Mouse (Mus musculus) thymus, adult 2 months (tissue): ENCODE measurements around the gene Nav1. TPM values are rescaled to one million over a fixed set of nuclear protein-coding genes. Genes with fewer than 3 reads are reported as not detected.

Source experiments
- DNase-seq: peaks from one replicate; pipeline ENCODE4 v3.0.0; 2021
- H3K27ac ChIP-seq: fragments of 200-500 bp; 2 replicates; pipeline ENCODE4 v1.5.1; 2012; ENCODE audit warnings: low read length, control low read depth; ENCODE audit not compliant: control insufficient read depth, insufficient read depth
- H3K27me3 ChIP-seq: fragments of 200-500 bp; 2 replicates; pipeline ENCODE4 v1.6.1; 2012; ENCODE audit warnings: mild to moderate bottlenecking, low read length, moderate library complexity, mixed read lengths; ENCODE audit not compliant: control insufficient read depth, insufficient read depth
- H3K36me3 ChIP-seq: fragments of 200-500 bp; 2 replicates; pipeline ENCODE4 v1.6.1; 2012; ENCODE audit warnings: mild to moderate bottlenecking, low read length, moderate library complexity; ENCODE audit not compliant: control insufficient read depth, insufficient read depth
- H3K4me1 ChIP-seq: fragments of 200-500 bp; replicated peaks from 2 replicates; pipeline ENCODE4 v1.6.1; 2012; ENCODE audit warnings: low read length; ENCODE audit not compliant: control insufficient read depth, insufficient read depth
- H3K4me3 ChIP-seq: fragments of 200-500 bp; 2 replicates; pipeline ENCODE4 v1.5.1; 2012; ENCODE audit warnings: mild to moderate bottlenecking, low read length, control low read depth, moderate library complexity; ENCODE audit not compliant: control insufficient read depth, insufficient read depth
- CTCF ChIP-seq: fragments of 200-500 bp; IDR thresholded peaks from 2 replicates; pipeline ENCODE4 v1.5.1; 2012; ENCODE audit warnings: mild to moderate bottlenecking, control low read depth, low read length, moderate library complexity, borderline replicate concordance; ENCODE audit not compliant: control insufficient read depth, poor library complexity, insufficient read depth; ENCODE audit errors: extremely low read depth
- POLR2A ChIP-seq: fragments of 200-500 bp; IDR thresholded peaks from 2 replicates; pipeline ENCODE4 v1.6.1; 2012; ENCODE audit warnings: mild to moderate bottlenecking, low read length, control low read depth, moderate library complexity; ENCODE audit not compliant: control insufficient read depth, poor library complexity, insufficient read depth; ENCODE audit errors: extremely low read depth
- WGBS: fragments of 180-500 bp; shearing (Covaris S2); methylation state at CpG from one replicate; pipeline ENCODE4 v1.1.7; 2018; 5-methylcytosine and 5-hydroxymethylcytosine counted together
- polyA plus RNA-seq: library from polyadenylated mRNA; depleted of rRNA; stranded (reverse); fragments of >200 nt; gene quantifications from 2 replicates; pipeline ENCODE4 v1.2.3, GENCODE M21; 2012

Gene Nav1
- polyA plus RNA-seq, 1 experiment: 8.7 TPM

- H3K4me3 ChIP-seq: no peak overlapping the region
- 91% methylated on average over 7 of the region's 7 CpGs for WGBS
- no peaks in the 10 kb centered on the region for H3K36me3 ChIP-seq
- no peak overlapping the region for H3K27ac ChIP-seq
- H3K27me3 ChIP-seq: no peaks in the 10 kb centered on the region
- TF ChIP-seq CTCF (no peak), POLR2A (no peak)
- H3K4me1 ChIP-seq: no peaks in the 10 kb centered on the region
- DNase-seq: no peak
Observed at GRCm38 (mm10) chr1:135566611-135567010, 40.5 kb downstream of the Nav1 start.

- H3K27ac ChIP-seq: no peak overlapping the region
- no peak overlapping the region for H3K4me3 ChIP-seq
- H3K27me3 ChIP-seq: no peaks in the 10 kb centered on the region
- 91% methylated on average over 5 of the region's 5 CpGs for WGBS
- TF ChIP-seq POLR2A (no peak), CTCF (no peak)
- H3K4me1 ChIP-seq: no peaks in the 10 kb centered on the region
- DNase-seq: no peak
- no peaks in the 10 kb centered on the region for H3K36me3 ChIP-seq
Observed at GRCm38 (mm10) chr1:135565775-135566174, 41.3 kb downstream of the Nav1 start.

GRCm38 (mm10) chr1:135564660-135565519 is 42.2 kb downstream of the Nav1 start:
- Histone ChIP-seq H3K4me1 (no peaks in the 10 kb centered on the region), H3K27ac (no peak overlapping the region), H3K36me3 (no peaks in the 10 kb centered on the region), H3K4me3 (no peak overlapping the region), H3K27me3 (no peaks in the 10 kb centered on the region)
- WGBS: 90% methylated on average over 10 of the region's 10 CpGs
- no peak for TF ChIP-seq CTCF
- no peak for TF ChIP-seq POLR2A
- DNase-seq: no peak

- Histone ChIP-seq H3K27me3 (no peaks in the 10 kb centered on the region), H3K4me3 (no peak overlapping the region), H3K36me3 (no peaks in the 10 kb centered on the region), H3K4me1 (no peaks in the 10 kb centered on the region), H3K27ac (no peak overlapping the region)
- no peak for DNase-seq
- WGBS: 83% methylated on average over 9 of the region's 9 CpGs
- TF ChIP-seq POLR2A (no peak), CTCF (no peak)
Observed at GRCm38 (mm10) chr1:135563781-135564414, 43.2 kb downstream of the Nav1 start.

- no peaks in the 10 kb centered on the region for H3K4me1 ChIP-seq
- no peak for DNase-seq
- no peak for TF ChIP-seq CTCF
- TF ChIP-seq POLR2A: no peak
- no peak overlapping the region for H3K4me3 ChIP-seq
- no peak overlapping the region for H3K27ac ChIP-seq
- 89% methylated on average over 8 of the region's 8 CpGs for WGBS
- no peaks in the 10 kb centered on the region for H3K27me3 ChIP-seq
- H3K36me3 ChIP-seq: no peaks in the 10 kb centered on the region
Observed at GRCm38 (mm10) chr1:135562982-135563650, 44.0 kb downstream of the Nav1 start.

GRCm38 (mm10) chr1:135562115-135562514 is 45.0 kb downstream of the Nav1 start:
- TF ChIP-seq CTCF (no peak), POLR2A (no peak)
- H3K36me3 ChIP-seq: no peaks in the 10 kb centered on the region
- WGBS: 40% methylated on average over 4 of the region's 4 CpGs

More at GRCm38 (mm10) chr1:135562115-135562514, 45.0 kb downstream of the Nav1 start:
- DNase-seq: no peak
- no peak overlapping the region for H3K4me3 ChIP-seq
- H3K4me1 ChIP-seq: no peaks in the 10 kb centered on the region
- H3K27me3 ChIP-seq: no peaks in the 10 kb centered on the region
- no peak overlapping the region for H3K27ac ChIP-seq
